Mouse (Mus musculus): ENCODE results near the gene 4933405L10Rik. TPM values are rescaled to one million over a fixed set of nuclear protein-coding genes. Genes with fewer than 3 reads are reported as not detected.

4933405L10Rik gene
- polyA plus RNA-seq, 1 experiment, result 0.51 TPM

DNA sequence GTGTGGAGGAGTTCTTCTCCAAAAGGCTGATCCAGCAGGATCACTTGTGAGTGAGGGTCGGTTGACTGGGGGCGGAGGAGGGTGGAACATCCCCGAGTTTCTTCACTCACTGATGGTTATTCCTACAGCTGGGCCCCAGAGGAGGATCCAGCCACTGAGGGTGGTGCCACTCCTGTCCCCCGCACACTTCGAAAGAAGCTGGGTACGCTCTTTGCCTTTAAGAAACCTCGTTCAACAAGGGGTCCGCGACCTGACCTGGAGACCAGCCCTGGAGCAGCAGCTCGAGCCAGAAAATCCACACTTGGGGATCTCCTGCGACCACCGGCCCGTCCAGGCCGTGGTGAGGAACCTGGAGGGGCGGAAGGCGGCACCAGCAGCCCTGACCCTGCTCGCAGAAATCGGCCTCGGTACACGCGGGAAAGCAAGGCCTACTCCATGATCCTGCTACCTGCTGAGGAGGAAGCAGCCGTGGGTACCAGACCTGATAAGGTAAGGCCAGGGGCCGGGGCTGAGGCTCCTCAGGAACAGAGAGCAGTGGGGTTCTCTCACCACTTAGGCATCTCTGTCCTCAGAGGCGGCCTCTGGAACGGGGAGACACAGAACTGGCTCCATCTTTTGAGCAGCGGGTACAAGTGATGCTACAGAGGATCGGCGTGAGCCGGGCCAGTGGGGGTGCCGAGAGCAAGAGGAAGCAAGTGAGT is 12.2 kb upstream of the 4933405L10Rik start:
- peaks cover 27% of the 10 kb centered on the region for H3K4me1 ChIP-seq (ENCODE audit: control insufficient read depth, insufficient read depth, low read length)
- H3K4me3 ChIP-seq (replicated peaks; ENCODE audit: insufficient read depth, low read depth, low read length), result peak overlapping the region; percentile 89
- peak overlapping the region; percentile 86 for H3K27ac ChIP-seq (ENCODE audit: insufficient read depth, low read length)
- TF ChIP-seq POLR2A (IDR thresholded peaks at IDR 0.05; ENCODE audit: borderline replicate concordance, insufficient read depth, low read length), result no peak
- no peak for TF ChIP-seq CTCF (IDR thresholded peaks at IDR 0.05; ENCODE audit: borderline replicate concordance, insufficient read depth, low read depth, low read length)
- no peaks in the 10 kb centered on the region for H3K27me3 ChIP-seq (ENCODE audit: control insufficient read depth, insufficient read depth, low read length)
- DNase-seq, result peak in 1 of 2 experiments; percentile 51
- 23% methylated on average over 30 of the region's 30 CpGs for WGBS

DNA sequence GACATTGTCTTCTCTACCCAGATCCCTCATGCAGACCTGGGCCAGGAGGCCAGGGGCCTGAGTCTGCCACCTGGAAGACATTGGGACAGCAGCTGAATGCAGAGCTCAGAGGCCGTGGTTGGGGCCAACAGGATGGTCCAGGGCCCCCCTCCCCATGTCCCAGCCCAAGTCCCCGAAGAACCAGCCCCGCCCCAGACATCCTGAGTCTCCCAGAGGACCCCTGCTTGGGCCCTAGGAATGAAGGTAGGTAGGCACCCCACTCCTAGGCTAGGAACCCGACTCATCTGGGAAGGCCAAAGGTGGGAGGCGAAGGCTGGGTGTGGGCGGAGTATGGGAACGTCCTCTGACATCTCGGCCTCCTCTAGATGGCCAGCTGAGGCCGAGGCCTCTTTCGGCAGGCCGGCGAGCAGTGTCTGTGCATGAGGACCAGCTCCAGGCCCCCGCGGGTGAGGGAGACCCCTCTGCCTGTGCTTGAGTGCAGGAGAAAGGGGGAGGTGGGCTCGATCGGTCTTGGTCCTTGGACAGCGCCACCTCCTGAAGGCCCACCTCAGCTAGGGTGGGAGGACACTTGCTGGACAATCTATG is 10.2 kb upstream of the 4933405L10Rik start:
- no peaks in the 10 kb centered on the region for H3K27me3 ChIP-seq (ENCODE audit: control insufficient read depth, insufficient read depth, low read length)
- TF ChIP-seq POLR2A (IDR thresholded peaks at IDR 0.05; ENCODE audit: borderline replicate concordance, insufficient read depth, low read length) (no peak), CTCF (IDR thresholded peaks at IDR 0.05; ENCODE audit: borderline replicate concordance, insufficient read depth, low read depth, low read length) (no peak)
- no peak overlapping the region for H3K4me3 ChIP-seq (replicated peaks; ENCODE audit: insufficient read depth, low read depth, low read length)
- peaks cover 27% of the 10 kb centered on the region for H3K4me1 ChIP-seq (ENCODE audit: control insufficient read depth, insufficient read depth, low read length)
- 86% methylated on average over 17 of the region's 17 CpGs for WGBS
- no peak overlapping the region for H3K27ac ChIP-seq (ENCODE audit: insufficient read depth, low read length)
- DNase-seq, result no peak

DNA sequence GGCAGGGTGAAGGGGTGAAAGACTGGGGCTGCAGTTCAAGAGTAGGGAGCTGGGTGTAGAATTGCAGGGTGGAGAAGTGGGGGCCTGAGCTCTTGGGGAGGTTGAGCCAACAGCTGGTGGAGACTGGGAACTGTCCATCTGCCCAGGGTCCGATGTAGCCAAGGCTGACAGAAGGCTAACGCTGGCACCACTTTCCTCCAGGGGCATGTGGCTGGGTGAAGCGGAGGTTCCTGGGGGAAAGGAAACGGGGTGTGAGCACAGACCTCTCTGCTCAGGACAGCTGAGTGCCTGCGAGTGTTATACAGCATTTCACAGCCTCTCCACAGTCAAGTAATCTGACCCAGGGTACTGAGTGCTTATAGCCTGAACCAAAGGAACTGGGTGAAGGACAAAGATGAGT is 8.7 kb upstream of the 4933405L10Rik start:
- WGBS, result 15% methylated on average over 5 of the region's 5 CpGs
- peaks cover 39% of the 10 kb centered on the region for H3K4me1 ChIP-seq (ENCODE audit: control insufficient read depth, insufficient read depth, low read length)
- TF ChIP-seq POLR2A (IDR thresholded peaks at IDR 0.05; ENCODE audit: borderline replicate concordance, insufficient read depth, low read length), result no peak
- TF ChIP-seq CTCF (IDR thresholded peaks at IDR 0.05; ENCODE audit: borderline replicate concordance, insufficient read depth, low read depth, low read length), result no peak
- no peak overlapping the region for H3K27ac ChIP-seq (ENCODE audit: insufficient read depth, low read length)
- no peak overlapping the region for H3K4me3 ChIP-seq (replicated peaks; ENCODE audit: insufficient read depth, low read depth, low read length)
- no peak for DNase-seq
- H3K27me3 ChIP-seq (ENCODE audit: control insufficient read depth, insufficient read depth, low read length), result no peaks in the 10 kb centered on the region

DNA sequence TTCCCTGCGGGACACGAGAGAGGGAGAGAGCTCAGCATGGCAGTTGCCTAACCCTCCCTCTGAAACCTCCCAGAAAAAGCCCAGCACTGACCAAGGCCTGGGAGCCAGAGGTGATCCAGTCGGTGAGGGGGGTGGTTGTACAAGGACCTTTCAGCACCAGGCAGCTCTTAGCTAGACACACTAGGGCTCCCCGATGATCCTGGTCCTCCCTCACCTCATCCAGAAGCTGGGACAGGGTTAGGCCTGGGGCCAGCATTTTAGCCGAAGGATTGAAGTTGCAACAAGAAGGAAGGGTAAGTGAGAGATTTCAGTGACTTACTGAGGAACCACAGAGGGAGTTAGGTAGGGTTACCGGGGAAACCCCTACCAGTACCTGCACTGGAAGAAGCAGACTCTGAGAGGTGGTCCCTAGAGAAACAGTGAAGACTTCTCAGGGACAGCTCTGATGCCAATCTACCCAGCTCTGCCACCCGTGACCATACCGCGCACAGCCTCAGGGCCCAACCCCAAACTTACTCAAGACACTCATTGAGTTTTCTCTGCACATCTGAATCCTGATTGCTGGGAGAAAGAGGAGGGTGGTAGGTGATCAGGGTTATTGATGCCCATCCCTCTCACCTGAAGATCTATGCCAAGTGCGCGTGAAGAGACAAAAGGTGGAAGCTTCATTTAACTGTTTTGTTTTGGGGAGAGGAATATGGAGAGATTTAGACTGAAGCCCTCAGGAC is 7.8 kb upstream of the 4933405L10Rik start:
- Histone ChIP-seq H3K27me3 (ENCODE audit: control insufficient read depth, insufficient read depth, low read length) (no peaks in the 10 kb centered on the region), H3K27ac (ENCODE audit: insufficient read depth, low read length) (no peak overlapping the region), H3K4me3 (replicated peaks; ENCODE audit: insufficient read depth, low read depth, low read length) (no peak overlapping the region), H3K4me1 (ENCODE audit: control insufficient read depth, insufficient read depth, low read length) (peaks cover 49% of the 10 kb centered on the region)
- no peak for DNase-seq
- WGBS, result 73% methylated on average over 11 of the region's 11 CpGs
- TF ChIP-seq CTCF (IDR thresholded peaks at IDR 0.05; ENCODE audit: borderline replicate concordance, insufficient read depth, low read depth, low read length) (no peak), POLR2A (IDR thresholded peaks at IDR 0.05; ENCODE audit: borderline replicate concordance, insufficient read depth, low read length) (no peak)

DNA sequence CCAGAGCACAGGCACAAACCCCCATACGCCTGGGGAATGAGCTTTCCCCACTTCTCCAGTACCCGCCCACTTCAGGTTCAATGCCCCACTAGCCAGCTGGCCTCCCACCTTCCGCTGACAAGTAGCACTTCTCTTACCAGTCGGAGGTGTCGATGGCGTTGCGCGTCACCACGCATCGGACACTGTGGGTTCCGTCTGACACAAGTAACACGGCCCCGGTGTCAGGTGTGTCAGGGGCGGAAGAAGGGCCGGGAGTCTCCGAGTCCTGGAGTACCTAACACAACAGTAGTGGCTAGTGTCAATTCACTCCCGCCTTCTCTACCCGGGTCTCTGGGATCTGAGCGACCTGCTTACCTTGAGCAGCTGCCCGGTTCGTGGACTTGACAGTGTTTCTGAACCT is 6.9 kb upstream of the 4933405L10Rik start:
- H3K4me1 ChIP-seq (ENCODE audit: control insufficient read depth, insufficient read depth, low read length), result peaks cover 46% of the 10 kb centered on the region
- WGBS, result under 1% methylated on average over 21 of the region's 21 CpGs
- H3K27ac ChIP-seq (ENCODE audit: insufficient read depth, low read length), result peak overlapping the region; percentile 27; the same call in 1 of the 2 replicates
- peak overlapping the region; percentile 84 for H3K4me3 ChIP-seq (replicated peaks; ENCODE audit: insufficient read depth, low read depth, low read length)
- peak in 1 of 2 experiments; percentile 72 for DNase-seq
- H3K27me3 ChIP-seq (ENCODE audit: control insufficient read depth, insufficient read depth, low read length), result no peaks in the 10 kb centered on the region
- no peak for TF ChIP-seq POLR2A (IDR thresholded peaks at IDR 0.05; ENCODE audit: borderline replicate concordance, insufficient read depth, low read length)
- no peak for TF ChIP-seq CTCF (IDR thresholded peaks at IDR 0.05; ENCODE audit: borderline replicate concordance, insufficient read depth, low read depth, low read length)

DNA sequence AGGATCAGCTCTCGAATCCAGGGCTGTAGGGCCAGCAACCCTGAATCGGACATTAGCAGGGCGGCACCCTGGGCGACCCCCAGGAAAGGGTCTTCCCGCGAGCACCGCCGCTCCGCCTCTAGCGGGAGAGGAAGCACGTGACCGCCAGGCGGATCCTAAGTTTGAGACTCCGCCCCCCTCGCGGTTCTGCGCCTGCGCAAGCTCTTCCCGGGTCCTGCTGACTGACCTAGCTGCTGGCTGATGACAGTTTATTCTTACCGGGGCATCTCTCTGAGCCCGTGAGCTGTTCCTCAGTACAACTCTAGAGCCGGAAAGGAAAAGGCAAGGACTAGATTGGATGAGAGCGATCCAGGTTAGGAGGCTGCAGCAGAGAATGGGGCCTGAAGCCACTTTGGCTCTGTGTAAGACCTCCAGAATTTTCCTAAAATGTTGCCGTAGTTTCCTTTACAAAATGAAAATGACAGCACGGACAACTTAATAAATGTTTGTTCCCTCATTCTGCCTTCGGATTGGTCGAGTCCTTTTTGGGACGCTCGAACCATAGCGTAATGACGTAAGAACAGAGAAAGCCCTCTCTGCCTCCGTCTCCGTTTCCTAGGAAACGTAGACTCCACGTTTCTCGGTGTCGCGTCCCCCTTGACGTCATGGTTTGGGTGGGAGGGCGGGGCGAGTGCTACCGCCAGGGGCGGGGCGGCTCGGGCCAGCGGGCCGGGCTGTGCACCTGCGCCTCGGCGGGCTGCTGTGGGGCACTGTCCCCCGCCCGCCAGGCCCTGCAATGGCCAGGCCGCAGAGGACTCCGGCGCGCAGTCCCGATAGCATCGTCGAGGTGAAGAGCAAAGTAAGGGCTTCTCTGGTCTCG is 6.3 kb upstream of the 4933405L10Rik start, which contains the start of the genes Acd and Pard6a:
Gene Acd, minus strand, starts transcription at position 137 of the 859 bp plus-strand sequence.
Gene Pard6a, plus strand, starts transcription at position 183 of the 859 bp plus-strand sequence.
- no peaks in the 10 kb centered on the region for H3K27me3 ChIP-seq (ENCODE audit: control insufficient read depth, insufficient read depth, low read length)
- peak; percentile 93 to 96 for DNase-seq
- TF ChIP-seq POLR2A (IDR thresholded peaks at IDR 0.05; ENCODE audit: borderline replicate concordance, insufficient read depth, low read length) (peak; percentile 85), CTCF (IDR thresholded peaks at IDR 0.05; ENCODE audit: borderline replicate concordance, insufficient read depth, low read depth, low read length) (no peak)
- peak within 1 kb of the TSS; percentile 99 for H3K4me3 ChIP-seq (replicated peaks; ENCODE audit: insufficient read depth, low read depth, low read length)
- under 1% methylated on average over 60 of the region's 60 CpGs for WGBS
- H3K27ac ChIP-seq (ENCODE audit: insufficient read depth, low read length), result peak within 1 kb of the TSS; percentile 98
- H3K4me1 ChIP-seq (ENCODE audit: control insufficient read depth, insufficient read depth, low read length), result peaks cover 45% of the 10 kb centered on the region

DNA sequence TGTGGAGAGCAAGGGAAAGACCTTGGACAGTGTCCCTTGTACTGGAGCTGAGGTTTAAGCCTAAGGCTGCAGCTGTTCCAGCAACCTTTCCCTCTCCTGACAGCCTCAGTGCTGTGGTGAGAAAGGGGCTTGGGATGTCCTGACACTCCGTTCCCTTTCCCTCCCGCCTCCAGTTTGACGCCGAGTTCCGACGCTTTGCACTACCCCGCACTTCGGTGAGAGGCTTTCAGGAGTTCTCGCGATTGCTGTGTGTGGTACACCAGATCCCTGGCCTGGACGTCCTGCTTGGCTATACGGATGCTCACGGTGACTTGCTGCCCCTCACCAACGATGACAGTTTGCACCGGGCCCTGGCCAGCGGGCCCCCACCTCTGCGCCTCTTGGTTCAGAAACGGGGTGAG is 5.5 kb upstream of the 4933405L10Rik start:
- WGBS, result 15% methylated on average over 18 of the region's 18 CpGs
- TF ChIP-seq POLR2A (IDR thresholded peaks at IDR 0.05; ENCODE audit: borderline replicate concordance, insufficient read depth, low read length) (no peak), CTCF (IDR thresholded peaks at IDR 0.05; ENCODE audit: borderline replicate concordance, insufficient read depth, low read depth, low read length) (no peak)
- H3K27me3 ChIP-seq (ENCODE audit: control insufficient read depth, insufficient read depth, low read length), result no peaks in the 10 kb centered on the region
- peak overlapping the region; percentile 99 for H3K4me3 ChIP-seq (replicated peaks; ENCODE audit: insufficient read depth, low read depth, low read length)
- H3K27ac ChIP-seq (ENCODE audit: insufficient read depth, low read length), result peak overlapping the region; percentile 98
- DNase-seq, result peak; percentile 56 to 62
- peaks cover 46% of the 10 kb centered on the region for H3K4me1 ChIP-seq (ENCODE audit: control insufficient read depth, insufficient read depth, low read length)
